Mouse (Mus musculus) B cell, adult 62 days (primary cell): Measurements from ENCODE around the gene Csf2. TPM values are rescaled to one million over a fixed set of nuclear protein-coding genes. Genes with fewer than 3 reads are reported as not detected.

Experiments
- total RNA-seq: library from RNA; stranded (reverse); gene quantifications from 4 replicates; pipeline ENCODE4 v1.2.4, GENCODE M21; 2023

Gene Csf2
- total RNA-seq: not detected in 4 replicates

DNA sequence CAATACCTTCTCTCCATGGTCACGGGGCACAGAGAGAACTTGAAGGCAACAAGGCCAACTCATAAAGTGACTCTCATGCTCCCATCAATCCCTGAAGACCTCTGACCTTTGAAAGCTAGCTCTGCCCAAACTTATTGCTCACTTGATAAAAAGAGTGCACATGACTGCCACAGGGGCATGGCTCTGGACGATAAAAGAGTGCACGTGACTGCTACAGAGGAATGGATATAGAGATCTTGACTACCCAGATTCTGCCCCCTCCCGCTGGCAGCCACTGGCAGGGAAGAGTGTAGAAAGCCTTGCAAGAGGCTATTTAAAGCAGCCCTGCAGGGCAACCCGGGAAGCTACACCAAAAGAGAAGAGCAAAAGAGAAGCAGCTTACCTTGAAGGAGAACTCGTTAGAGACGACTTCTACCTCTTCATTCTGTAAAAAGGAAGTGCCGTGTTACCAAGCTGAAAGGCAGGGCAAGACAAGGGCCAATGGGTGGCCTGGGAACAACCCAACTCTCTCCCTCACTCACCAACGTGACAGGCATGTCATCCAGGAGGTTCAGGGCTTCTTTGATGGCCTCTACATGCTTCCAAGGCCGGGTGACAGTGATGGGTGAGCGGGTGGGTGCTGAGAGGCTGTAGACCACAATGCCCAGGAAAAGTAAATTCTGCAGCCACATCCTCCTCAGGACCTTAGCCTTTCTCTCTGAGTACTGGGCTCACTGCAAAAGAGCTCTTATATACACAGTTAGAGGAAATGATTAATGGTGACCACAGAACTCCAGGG lies at the start of gene Csf2:
Gene Csf2, minus strand, starts transcription at position 728 of the 778 bp plus-strand sequence.

DNA sequence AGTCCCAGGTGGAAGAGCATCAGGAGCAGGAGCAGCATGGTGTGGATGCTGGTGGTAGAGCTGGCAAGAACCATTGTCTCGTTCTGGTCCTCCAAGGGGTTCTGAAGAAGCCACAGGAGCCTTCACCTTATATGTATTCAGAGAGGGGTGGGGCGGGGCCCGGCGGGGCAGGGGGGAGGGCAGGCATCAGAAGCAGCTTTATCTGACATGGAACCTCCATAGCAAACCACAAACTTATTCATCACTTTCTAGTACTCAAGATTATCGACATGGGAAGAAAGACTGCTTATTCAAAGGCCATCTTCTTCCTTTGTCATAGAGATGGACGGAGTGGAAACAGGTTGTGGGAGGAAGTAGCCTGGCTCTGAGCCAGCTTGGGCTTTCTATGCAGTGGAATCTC lies 17.7 kb upstream of the Csf2 start, which contains the start of gene Il3:
Gene Il3, minus strand, starts transcription at position 101 of the 400 bp plus-strand sequence.

Other genes starting within 250 kb of the Csf2 start
- gene Slc22a4, start 221.6 kb downstream of the Csf2 start, total RNA-seq: not detected in 4 replicates
- gene Pdlim4, start 180.7 kb downstream of the Csf2 start, total RNA-seq: 0.78 TPM in 1 of 4 replicates, not detected in the others
- not detected in 4 replicates for gene P4ha2, start 149.6 kb downstream of the Csf2 start, total RNA-seq
- not detected in 4 replicates for gene Il3, start 17.6 kb upstream of the Csf2 start, total RNA-seq
- gene Acsl6, start 54.1 kb upstream of the Csf2 start, total RNA-seq: not detected in 4 replicates
- not detected in 4 replicates for gene Meikin, start 121.0 kb upstream of the Csf2 start, total RNA-seq
- gene Fnip1, start 188.5 kb upstream of the Csf2 start, total RNA-seq: 33.9 to 38.4 TPM (median 36.4 TPM) in 4 replicates